Mouse (Mus musculus) testis, adult 2 months (tissue): ENCODE measurements around the gene Itga11. TPM values are rescaled to one million over a fixed set of nuclear protein-coding genes. Genes with fewer than 3 reads are reported as not detected.
"Not testable (repeated sequence)": the region's sequence is repeated elsewhere in the genome, so short reads cannot be mapped to it uniquely, and the experiment has no call there.

ENCODE experiments used
- H3K27ac ChIP-seq: fragments of 200-500 bp; 2 replicates; pipeline ENCODE4 v1.5.1; 2012; ENCODE audit warnings: low read depth, low read length; ENCODE audit not compliant: control insufficient read depth, insufficient read depth
- H3K27me3 ChIP-seq: fragments of 200-500 bp; 2 replicates; pipeline ENCODE4 v1.6.1; 2012; ENCODE audit warnings: mild to moderate bottlenecking, low read length, moderate library complexity; ENCODE audit not compliant: control insufficient read depth, insufficient read depth
- H3K36me3 ChIP-seq: fragments of 200-500 bp; 2 replicates; pipeline ENCODE4 v1.6.1; 2012; ENCODE audit warnings: mild to moderate bottlenecking, low read length; ENCODE audit not compliant: control insufficient read depth, insufficient read depth
- H3K4me1 ChIP-seq: fragments of 200-500 bp; 2 replicates; pipeline ENCODE4 v1.6.1; 2012; ENCODE audit warnings: low read length; ENCODE audit not compliant: control insufficient read depth, insufficient read depth
- H3K4me3 ChIP-seq: fragments of 200-500 bp; 2 replicates; pipeline ENCODE4 v1.5.1; 2012; ENCODE audit warnings: low read depth, mild to moderate bottlenecking, low read length, moderate library complexity, mixed read lengths; ENCODE audit not compliant: control insufficient read depth
- CTCF ChIP-seq: fragments of 200-500 bp; IDR thresholded peaks from 2 replicates; pipeline ENCODE4 v1.5.1; 2012; ENCODE audit warnings: low read depth, mild to moderate bottlenecking, inconsistent platforms, low read length, moderate library complexity; ENCODE audit not compliant: control insufficient read depth, insufficient read depth, insufficient replicate concordance
- POLR2A ChIP-seq: fragments of 200-500 bp; IDR thresholded peaks from 2 replicates; pipeline ENCODE4 v1.6.1; 2012; ENCODE audit warnings: low read depth, mild to moderate bottlenecking, inconsistent platforms, low read length, moderate library complexity; ENCODE audit not compliant: control insufficient read depth
- polyA plus RNA-seq: library from polyadenylated mRNA; depleted of rRNA; stranded (reverse); fragments of >200 nt; gene quantifications from 2 replicates; pipeline ENCODE4 v1.2.3, GENCODE M21; 2012

Gene Itga11
- polyA plus RNA-seq, 1 experiment, result 3.8 TPM

DNA sequence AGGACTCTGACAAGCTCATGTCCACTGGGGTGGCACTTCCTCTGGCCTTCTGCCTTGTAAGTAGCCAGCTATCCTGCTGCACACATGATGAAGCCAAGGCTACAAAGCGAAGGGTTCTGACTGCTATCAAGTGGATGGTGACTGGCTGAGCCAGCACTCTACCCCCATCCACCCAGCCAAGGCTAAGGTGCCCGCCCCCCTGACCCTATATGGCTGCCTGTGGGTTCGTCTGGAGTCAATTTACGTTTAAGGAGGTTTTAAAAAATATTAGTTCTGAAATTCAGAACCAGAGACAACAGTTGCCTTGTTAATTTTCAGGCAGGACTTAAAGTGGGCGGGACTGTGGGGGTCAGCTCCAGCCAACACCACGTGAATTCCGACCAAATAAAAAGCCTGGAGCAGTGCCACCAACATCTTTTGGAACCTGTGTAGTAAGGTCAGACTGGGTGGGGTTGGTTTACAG lies 30.9 kb upstream of the Itga11 start:
- Histone ChIP-seq H3K27ac (no peak overlapping the region), H3K4me1 (peaks cover 6% of the 10 kb centered on the region), H3K4me3 (no peak overlapping the region), H3K27me3 (no peaks in the 10 kb centered on the region), H3K36me3 (no peaks in the 10 kb centered on the region)
- TF ChIP-seq CTCF (no peak), POLR2A (no peak)

DNA sequence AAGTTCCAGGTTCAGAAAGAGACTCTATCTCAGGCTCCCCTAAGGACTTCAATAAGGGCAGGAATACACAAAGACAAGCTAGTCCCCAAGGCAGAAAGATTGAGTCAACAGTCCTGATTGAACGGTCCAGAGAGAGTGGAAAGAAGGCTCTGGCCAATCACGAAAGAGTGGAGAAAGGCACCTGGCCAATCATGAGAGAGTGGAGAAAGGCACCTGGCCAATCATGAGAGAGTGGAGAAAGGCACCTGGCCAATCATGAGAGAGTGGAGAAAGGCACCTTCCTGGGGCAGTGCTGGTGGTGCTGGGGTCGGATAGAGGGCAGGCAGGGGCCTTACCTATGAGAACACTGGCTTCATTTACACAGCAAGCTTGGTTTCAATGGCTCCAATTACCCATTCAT lies 28.2 kb upstream of the Itga11 start:
- H3K4me1 ChIP-seq, result peaks cover 6% of the 10 kb centered on the region
- no peaks in the 10 kb centered on the region for H3K36me3 ChIP-seq
- no peaks in the 10 kb centered on the region for H3K27me3 ChIP-seq
- no peak overlapping the region; the same call in 1 of the 2 replicates for H3K27ac ChIP-seq
- TF ChIP-seq POLR2A (no peak), CTCF (no peak)
- peak overlapping the region; percentile 80 for H3K4me3 ChIP-seq

DNA sequence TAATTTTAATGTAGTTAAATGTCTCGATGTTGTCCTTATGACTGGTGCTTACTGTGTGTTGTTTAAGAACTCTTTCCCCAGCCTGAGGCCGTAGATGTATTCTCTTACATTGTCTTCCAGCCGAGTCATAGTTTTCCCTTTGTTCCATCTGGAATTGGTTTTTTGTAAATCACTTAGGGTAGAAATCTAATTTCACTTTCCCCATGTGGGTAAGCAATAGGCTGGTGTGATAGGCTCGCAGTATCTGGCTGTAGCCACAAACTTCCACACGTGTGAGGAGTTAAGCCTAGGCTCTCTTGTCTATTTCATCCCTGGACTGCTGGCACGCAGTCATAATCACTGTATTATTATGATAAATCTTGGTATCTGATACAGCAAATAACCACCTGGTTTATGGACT lies 26.9 kb upstream of the Itga11 start:
- peaks cover 6% of the 10 kb centered on the region for H3K4me1 ChIP-seq
- TF ChIP-seq POLR2A, result no peak
- no peak for TF ChIP-seq CTCF
- H3K27ac ChIP-seq, result no peak overlapping the region

GRCm38 (mm10) chr9:62654336-62654735 lies 23.3 kb upstream of the Itga11 start:
- H3K4me3 ChIP-seq, result no peak overlapping the region
- peaks cover 4% of the 10 kb centered on the region for H3K4me1 ChIP-seq
- H3K36me3 ChIP-seq, result no peaks in the 10 kb centered on the region
- H3K27ac ChIP-seq, result no peak overlapping the region
- TF ChIP-seq CTCF, result no peak
- TF ChIP-seq POLR2A, result no peak
- H3K27me3 ChIP-seq, result no peaks in the 10 kb centered on the region

More for the DNA sequence above, 26.9 kb upstream of the Itga11 start:
- H3K27me3 ChIP-seq, result no peaks in the 10 kb centered on the region
- no peak overlapping the region for H3K4me3 ChIP-seq
- H3K36me3 ChIP-seq, result no peaks in the 10 kb centered on the region

DNA sequence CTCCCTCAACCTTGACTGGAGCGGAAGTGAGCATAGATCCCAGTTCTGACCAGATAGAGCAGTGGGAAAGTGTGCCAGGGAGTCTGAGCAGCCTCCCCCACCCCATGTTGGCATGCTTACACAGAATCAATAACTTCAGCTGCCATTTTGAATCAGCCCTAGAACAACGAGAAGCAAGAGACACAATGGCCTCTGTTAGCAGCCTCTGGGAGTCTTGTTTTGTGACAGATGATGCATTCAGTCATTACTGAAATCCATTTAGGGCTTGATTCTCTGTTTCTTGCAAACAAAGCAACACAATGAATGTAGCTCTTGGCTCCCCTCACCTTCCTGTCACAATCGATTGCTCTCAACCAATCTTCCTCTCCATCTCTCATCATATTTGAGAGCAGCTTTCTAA lies 19.6 kb upstream of the Itga11 start:
- no peaks in the 10 kb centered on the region for H3K36me3 ChIP-seq
- H3K27ac ChIP-seq, result no peak overlapping the region
- H3K27me3 ChIP-seq, result no peaks in the 10 kb centered on the region
- H3K4me3 ChIP-seq, result no peak overlapping the region
- no peaks in the 10 kb centered on the region for H3K4me1 ChIP-seq
- no peak for TF ChIP-seq CTCF

GRCm38 (mm10) chr9:62659026-62659425 lies 18.6 kb upstream of the Itga11 start:
- no peak overlapping the region for H3K4me3 ChIP-seq
- H3K36me3 ChIP-seq, result no peaks in the 10 kb centered on the region
- no peak overlapping the region for H3K27ac ChIP-seq
- TF ChIP-seq CTCF, result no peak
- no peak for TF ChIP-seq POLR2A
- H3K27me3 ChIP-seq, result no peaks in the 10 kb centered on the region
- no peaks in the 10 kb centered on the region for H3K4me1 ChIP-seq

DNA sequence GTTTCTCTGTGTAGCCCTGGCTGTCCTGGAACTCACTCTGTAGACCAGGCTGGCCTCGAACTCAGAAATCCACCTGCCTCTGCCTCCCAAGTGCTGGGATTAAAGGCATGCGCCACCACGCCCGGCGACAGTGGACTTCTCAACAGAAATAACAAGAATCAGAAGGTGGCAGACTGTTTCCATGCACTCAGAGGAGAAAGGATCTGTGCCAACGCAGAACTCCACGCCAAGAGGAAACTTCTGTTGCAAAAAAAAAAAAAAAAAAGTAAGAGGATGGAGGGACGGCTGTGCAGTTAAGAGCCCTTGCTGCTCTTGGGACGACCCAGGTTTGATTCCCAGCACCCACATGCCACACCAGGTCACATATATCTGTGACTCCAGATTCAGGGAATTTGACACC lies 16.7 kb upstream of the Itga11 start:
- not testable (repeated sequence) for H3K27ac ChIP-seq, H3K36me3 ChIP-seq, H3K4me3 ChIP-seq, H3K4me1 ChIP-seq, H3K27me3 ChIP-seq

GRCm38 (mm10) chr9:62663443-62663842 lies 14.2 kb upstream of the Itga11 start:
- no peak for TF ChIP-seq CTCF
- TF ChIP-seq POLR2A, result no peak
- no peaks in the 10 kb centered on the region for H3K36me3 ChIP-seq
- H3K4me1 ChIP-seq, result no peaks in the 10 kb centered on the region
- H3K4me3 ChIP-seq, result no peak overlapping the region
- H3K27ac ChIP-seq, result no peak overlapping the region
- no peaks in the 10 kb centered on the region for H3K27me3 ChIP-seq
